Mouse (Mus musculus) adrenal gland, postnatal 10 days (tissue): ENCODE data around the gene Gm12216. TPM values are rescaled to one million over a fixed set of nuclear protein-coding genes. Genes with fewer than 3 reads are reported as not detected.
A peak's percentile ranks its signal among the peaks of the same experiment; 100 is the strongest.

ENCODE experiments used
- DNase-seq: peaks from one replicate; pipeline ENCODE4 v3.0.0; 2021; ENCODE audit warnings: mixed read lengths
- total RNA-seq, 2 experiments: library from RNA; stranded (reverse); gene quantifications; 2 replicates each; pipeline ENCODE4 v1.2.3; 2021

The Gm12216 gene
- total RNA-seq, 2 experiments from 2014 or later, result 5.7 to 7.9 TPM

GRCm38 (mm10) chr11:53821230-53821944 lies 37.7 kb downstream of the Gm12216 start:
- DNase-seq, result no peak

DNA sequence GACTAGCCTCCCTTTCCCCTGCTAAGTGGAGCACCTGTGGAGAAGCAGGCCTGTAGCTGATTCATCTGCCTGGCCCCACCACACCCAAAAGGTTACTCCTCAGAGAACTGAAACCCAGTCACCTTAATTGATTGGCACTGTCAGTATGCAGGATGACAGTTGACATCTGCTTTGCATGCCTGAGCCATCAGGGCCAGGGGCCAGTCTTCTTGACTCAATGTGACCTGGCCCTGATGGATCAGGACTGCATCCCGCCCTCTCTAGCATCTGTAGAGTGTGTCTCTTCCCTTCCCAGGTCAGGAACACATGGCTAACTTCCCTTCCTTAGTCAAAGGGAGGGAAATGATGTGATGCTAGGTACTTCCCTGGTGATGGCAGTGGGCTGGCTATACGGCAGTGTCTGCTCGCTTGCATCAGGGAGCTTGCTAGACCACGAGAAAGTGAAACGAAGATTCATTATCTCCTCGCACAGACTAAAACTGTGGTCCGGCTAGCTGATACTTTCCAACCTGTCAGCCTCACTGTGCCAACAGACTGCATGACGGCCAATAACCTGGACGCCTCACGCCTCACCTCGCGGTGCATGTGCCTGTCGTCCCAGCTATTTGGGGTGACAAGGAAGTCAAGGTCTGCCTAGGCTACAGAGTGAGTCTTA lies 38.4 kb downstream of the Gm12216 start:
- no peak for DNase-seq

DNA sequence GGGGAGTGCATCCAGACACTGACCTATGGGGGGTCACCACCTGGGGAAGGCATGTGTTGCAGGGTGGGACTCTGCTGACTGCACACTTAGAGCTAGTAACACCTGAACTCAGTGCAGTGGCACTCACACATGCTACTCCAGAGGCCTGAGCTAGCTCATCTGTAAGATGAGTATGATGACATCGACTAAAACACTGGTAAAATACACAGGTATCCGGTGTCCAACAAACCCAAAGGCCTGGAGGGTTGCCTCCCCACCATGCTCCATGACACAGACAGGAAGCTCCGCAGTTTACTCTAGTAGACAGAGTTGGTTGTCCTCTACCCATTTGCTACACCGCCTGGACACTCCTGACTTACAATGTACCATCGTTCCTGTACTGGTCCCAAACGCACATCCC lies 39.5 kb downstream of the Gm12216 start:
- DNase-seq, result no peak

- peak; percentile 37 for DNase-seq
These were observed 40.3 kb downstream of the Gm12216 start for GRCm38 (mm10) chr11:53818794-53819193.

- no peak for DNase-seq
These were observed 42.1 kb downstream of the Gm12216 start for GRCm38 (mm10) chr11:53816841-53817375.

DNA sequence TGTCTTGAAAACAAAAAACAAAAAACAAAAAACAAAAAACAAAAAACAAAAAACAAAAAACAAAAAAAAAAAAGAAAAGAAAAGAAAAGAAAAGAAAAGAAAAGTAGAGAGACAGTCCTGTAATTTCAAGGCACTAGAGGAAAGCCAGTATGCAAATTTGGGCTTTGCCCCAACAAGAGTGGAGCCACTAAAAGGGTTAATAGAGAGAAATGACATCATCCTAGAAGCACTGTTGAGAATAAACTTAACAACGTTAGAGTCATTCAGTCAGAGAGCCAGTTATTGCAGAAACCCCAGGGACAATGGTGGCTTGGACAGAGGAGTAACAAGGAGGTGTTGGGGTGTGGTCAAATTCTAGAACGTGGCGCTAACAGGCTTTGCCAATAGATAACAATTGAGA lies 44.2 kb downstream of the Gm12216 start:
- peak; percentile 37 for DNase-seq

- DNase-seq, result peak; percentile 82
These were observed 45.8 kb downstream of the Gm12216 start for GRCm38 (mm10) chr11:53813001-53813868.

DNA sequence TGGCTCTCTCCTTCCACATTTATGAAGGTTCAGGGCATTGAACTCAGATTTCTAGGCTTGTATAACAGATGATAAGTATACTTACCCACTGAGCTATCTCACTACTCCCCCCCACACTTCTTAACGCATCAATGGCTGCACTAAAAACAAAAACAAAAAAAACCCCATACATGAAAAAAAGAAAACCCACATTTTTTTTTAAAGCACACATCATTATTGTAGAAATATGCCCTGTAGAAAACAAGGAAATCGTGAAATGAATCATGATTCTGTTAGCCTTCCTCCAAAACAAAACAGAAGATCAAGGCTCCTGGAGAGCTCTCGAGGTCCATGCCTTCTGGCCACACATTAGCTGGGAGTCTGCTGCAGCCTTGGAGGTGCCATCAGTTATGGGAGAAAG lies 47.7 kb downstream of the Gm12216 start:
- no peak for DNase-seq

GRCm38 (mm10) chr11:53810749-53811148 lies 48.3 kb downstream of the Gm12216 start:
- DNase-seq, result peak; percentile 45

- DNase-seq, result no peak
These were observed 48.9 kb downstream of the Gm12216 start for GRCm38 (mm10) chr11:53810156-53810555.

- DNase-seq, result no peak
These were observed 49.7 kb downstream of the Gm12216 start for GRCm38 (mm10) chr11:53809354-53809753.

DNA sequence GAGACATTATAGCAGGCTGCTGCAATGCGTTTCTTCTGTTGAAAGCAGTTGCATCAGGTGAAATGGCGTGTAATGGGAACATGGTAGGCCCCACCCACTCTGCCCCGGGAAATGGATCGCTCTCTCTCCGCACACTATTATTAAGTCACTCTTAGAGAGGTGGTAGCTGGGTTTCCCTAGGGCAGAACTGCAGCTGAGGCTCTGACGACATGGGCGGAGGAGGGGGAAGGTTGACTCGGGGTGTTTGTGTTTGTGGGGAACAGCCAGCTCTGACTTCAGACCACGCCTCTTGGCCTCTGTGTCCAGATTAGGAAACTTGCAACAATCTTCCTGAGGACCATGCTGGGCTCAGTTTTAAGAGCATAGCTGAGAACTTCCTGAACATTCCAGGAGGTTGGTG lies 53.3 kb downstream of the Gm12216 start:
- peak; percentile 75 for DNase-seq

GRCm38 (mm10) chr11:53804569-53805344 lies 54.3 kb downstream of the Gm12216 start:
- no peak for DNase-seq

DNA sequence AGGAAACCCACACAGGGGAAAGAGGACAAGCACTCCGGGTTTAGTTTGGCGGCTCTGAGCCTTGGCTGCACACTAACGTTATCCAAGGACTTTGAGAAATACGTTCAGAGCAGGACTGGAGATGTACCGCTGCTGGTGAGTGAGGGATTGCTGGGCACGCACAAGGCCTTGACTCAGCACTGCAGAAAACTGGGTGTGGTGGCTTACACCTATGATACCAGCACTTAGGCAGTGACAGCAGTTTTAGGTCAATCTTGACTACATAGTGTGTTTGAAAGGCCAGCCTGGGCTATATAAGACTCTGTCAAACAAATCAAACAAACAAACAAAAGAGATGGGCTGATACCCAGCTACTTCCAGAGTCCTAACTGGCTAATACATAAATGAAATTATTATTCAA lies 55.6 kb downstream of the Gm12216 start:
- DNase-seq, result no peak

DNA sequence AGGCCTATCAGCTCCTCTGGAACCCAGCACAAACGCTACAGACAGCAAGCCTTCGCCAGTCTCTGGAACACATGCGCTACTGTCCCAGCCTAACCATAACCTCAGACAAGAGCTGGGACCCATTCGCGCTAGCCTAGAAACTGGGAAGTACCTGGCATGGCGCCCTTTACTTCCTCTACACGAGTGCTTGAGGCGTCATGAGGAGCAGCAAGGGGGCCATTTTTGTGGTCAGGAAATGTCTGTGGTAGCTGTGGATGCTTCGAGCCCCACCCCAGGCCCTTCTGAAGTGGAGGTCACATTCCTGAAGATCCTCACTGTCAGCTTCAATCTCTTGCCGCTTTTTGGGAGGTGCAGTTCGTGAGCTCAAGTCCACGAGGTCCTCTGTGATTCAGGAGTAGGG lies 56.0 kb downstream of the Gm12216 start:
- DNase-seq, result no peak

- no peak for DNase-seq
These were observed 58.1 kb downstream of the Gm12216 start for GRCm38 (mm10) chr11:53800975-53801374.

DNA sequence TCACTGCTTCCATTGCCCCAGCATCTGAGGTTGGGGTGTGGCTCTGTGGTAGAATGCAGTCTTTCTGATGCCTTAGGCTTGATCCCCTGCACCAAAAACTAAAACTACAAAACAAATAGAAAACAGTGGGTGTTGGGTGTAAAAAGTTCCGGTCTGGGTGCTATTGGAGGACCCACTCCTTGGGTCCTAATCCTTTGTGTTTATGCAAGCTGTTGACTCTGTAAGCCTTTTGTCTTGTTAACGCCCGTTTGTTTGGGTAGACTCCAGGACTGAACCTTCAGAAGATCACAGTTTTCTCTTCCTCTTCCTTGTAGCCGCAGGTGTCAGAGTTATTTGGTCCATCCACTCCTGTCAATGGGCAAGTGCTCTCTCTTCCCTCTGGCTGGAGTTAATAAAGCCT lies 59.0 kb downstream of the Gm12216 start:
- no peak for DNase-seq

DNA sequence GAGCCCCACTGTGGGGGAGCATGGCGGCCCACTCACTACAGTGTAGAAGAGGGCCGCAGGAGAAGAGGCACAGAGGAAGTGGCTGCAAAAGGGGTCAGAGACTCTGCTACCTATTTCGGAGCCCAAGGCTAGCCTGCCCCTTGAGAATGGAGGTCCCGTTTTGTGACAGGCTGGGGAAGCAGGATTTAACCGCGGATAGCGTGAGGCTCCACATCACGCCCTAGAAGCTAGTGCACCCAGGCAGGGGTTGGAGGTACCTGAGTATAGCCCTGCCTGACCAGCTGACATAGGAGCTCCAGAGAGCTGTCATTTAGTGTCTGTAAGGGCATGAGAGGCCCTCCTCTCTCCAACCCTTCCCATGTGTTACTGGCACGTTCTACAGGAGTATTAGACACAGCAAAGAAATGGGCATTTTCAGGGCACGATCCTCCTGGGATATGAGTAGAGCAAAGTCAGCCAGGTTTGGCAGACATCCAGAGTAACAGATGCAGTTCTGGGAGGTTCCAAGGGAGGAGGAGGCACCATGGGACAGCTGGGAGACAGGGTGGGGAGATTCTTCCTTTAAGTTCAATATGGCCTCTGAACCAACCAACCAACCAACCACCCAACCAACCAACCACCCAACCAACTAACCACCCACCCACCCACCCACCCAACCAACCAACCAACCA lies 60.9 kb downstream of the Gm12216 start:
- no peak for DNase-seq

DNA sequence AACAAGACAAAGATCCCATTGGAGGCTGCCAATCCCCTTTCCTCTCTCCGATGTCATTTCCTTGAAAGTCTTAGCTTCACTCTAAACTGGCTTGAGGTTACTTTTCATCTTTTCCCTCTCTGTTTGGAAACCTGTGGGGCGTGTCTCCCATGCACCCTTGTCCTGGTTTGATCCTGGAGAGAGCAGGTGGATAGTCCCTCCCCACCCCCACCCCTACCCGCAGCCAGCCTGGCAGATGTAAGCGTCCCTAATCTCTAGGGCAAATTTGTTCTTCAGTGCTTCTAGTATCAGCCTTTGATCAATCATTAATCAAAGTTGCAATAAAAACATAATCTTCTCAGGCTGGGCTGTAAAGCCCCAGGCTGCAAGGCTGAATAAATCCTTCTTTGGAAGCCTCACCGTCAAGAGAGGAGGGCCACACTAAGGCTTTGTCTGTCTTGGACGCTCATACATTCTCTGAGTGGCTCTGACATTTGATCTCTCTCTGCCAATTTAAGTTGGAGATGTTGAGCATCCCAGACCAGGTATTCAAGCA lies 61.6 kb downstream of the Gm12216 start:
- no peak for DNase-seq

GRCm38 (mm10) chr11:53796409-53797151 lies 62.5 kb downstream of the Gm12216 start:
- DNase-seq, result peak; percentile 87
